Mouse (Mus musculus) kidney, adult 8-10 months (tissue): ENCODE data around the gene Nsg2.
"Not testable (repeated sequence)": the region's sequence is repeated elsewhere in the genome, so short reads cannot be mapped to it uniquely, and the experiment has no call there.

Source experiments
- DNase-seq, 2 experiments: peaks; one replicate each; pipeline ENCODE4 v3.0.0; 2022

Nsg2 gene

DNA sequence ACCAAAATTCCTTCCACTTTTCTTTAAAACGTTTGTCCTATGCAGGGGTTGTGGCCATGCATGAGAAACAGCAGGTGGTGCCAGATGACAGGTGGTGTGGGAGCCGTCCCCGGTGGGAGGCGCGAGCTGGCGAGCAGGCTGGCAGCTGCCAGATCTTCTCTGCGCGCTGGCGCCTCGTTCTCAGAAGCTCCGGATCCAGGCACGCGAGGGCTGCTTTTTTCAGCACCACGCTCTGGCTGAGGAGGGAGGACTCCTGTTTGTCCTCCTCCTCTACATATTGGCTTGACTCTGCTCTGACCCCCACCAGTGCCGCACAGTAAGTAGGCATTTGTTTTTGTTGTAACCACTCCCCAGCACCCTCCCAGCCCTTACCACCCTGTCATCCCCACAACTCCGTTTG, at the start of gene Nsg2:
Gene Nsg2, plus strand, starts transcription at position 183 of the 400 bp plus-strand sequence.
- peak; percentile 62 to 65 for DNase-seq

DNA sequence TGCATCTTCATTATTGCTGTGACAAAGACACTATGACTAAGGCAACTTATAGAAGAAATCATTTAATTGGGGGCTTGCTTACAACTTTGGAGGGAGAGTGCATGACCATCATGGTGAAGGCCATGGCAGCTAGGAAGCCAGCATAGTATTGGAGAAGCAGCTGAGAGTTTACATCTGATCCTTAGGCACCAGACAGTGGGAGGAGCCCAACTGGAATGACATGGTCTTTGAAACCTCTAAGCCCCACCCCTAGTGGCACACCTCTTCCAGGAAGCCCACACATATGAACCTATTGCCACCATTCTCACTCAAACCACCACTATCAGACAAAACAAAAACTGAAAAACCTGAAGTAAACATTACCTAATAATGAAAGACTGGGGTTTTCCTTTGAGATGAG, 40.2 kb upstream of the Nsg2 start:
- no peak for DNase-seq

GRCm38 (mm10) chr11:31963993-31964392, 36.3 kb upstream of the Nsg2 start:
- no peak for DNase-seq

GRCm38 (mm10) chr11:31965256-31966134, 34.8 kb upstream of the Nsg2 start, which contains the start of gene 4930524B15Rik:
4930524B15Rik (plus strand) TSS chr11:31965592.
- no peak for DNase-seq

- no peak for DNase-seq
These were observed 26.1 kb upstream of the Nsg2 start for GRCm38 (mm10) chr11:31974132-31974531.

DNA sequence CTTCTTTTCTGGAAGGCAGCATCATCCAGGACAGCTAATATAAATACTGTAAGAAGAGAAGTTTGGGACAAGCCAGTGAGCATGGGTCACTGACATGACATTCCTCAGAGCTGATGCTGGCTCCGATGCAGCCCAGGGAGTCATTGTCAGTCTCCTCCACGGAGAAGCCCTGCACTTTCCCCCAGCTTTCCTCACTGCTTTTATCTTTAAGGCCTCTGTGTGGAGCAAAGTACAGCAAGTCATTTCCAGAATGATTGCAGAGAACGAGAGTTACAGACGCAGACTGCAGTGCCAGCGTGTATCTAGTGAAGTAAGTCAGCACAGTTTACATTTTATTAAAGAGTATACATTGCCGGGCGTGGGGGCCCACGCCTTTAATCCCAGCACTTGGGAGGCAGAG, 25.4 kb upstream of the Nsg2 start:
- DNase-seq, result no peak

GRCm38 (mm10) chr11:31975678-31976077, 24.6 kb upstream of the Nsg2 start:
- no peak for DNase-seq

- DNase-seq, result no peak
These were observed 24.1 kb upstream of the Nsg2 start for GRCm38 (mm10) chr11:31976137-31976536.

GRCm38 (mm10) chr11:31980089-31980488, 20.2 kb upstream of the Nsg2 start:
- not testable (repeated sequence) for DNase-seq

DNA sequence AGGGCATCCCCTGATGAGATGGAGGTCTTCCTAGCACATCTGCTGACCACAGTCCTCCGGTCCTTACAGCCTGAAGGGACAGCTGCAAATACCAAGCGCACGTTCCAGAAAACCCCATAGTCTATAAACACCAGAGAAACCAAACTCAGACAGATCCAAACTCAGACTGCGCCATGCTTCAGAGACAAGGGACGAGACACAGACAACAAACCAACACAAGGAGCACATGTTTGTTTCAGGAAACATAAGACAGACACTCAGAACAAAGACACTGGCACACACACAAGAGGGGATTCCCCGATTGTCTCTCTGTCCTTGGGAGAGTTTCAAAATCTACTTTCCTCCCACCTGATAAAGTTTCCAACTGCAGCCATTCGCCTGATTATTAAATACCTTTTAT, 18.4 kb upstream of the Nsg2 start:
- DNase-seq, result no peak

GRCm38 (mm10) chr11:31982247-31982943, 17.9 kb upstream of the Nsg2 start:
- not testable (repeated sequence) for DNase-seq

DNA sequence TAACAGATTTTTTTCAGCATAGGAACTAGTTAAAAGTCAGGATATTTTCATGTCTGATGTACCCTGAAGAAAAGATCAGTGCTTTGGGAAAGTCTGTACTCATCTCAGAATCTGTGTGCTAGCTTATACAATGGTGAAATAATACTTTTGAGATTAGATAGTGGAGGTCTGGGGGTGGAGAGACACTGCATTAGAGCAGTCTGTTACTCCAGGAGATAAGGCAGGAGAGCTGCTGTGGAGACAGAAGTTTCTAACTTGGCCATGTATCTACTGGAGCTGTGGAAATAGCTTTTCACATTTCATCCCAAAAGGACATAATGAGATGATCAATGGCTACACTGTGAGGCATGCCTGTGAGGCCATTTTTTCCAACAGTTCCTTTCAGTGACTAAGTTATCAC, 17.0 kb upstream of the Nsg2 start:
- no peak for DNase-seq

GRCm38 (mm10) chr11:31984786-31985185, 15.5 kb upstream of the Nsg2 start:
- DNase-seq, result no peak

- DNase-seq, result no peak
These were observed 7.7 kb upstream of the Nsg2 start for GRCm38 (mm10) chr11:31992535-31992934.

DNA sequence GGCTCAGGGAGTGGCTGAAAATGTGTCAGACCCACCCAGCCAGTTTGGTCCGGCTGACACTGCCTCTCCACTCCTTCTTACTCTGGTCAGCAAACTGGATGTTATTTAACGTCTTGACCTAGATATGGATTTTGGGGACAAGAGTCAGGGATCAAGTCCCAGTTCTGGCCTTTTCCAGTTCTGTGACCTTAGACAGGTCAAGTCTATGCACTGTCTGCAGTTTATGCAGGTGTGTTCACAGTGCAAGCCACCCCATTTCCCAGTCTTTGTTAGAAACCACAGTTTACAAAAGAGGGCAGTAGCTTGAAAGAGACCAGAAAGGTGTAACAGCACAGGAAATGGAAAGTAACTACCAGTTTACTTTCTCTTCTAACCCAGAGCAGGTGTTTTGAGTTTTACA, 547 bp upstream of the Nsg2 start:
- no peak for DNase-seq

- peak in 1 of 2 experiments; percentile 12 for DNase-seq
These were observed 1.1 kb downstream of the Nsg2 start for GRCm38 (mm10) chr11:32001181-32001910.

GRCm38 (mm10) chr11:32002670-32003072, 2.4 kb downstream of the Nsg2 start:
- no peak for DNase-seq

GRCm38 (mm10) chr11:32008049-32008448, 7.8 kb downstream of the Nsg2 start:
- DNase-seq, result not testable (repeated sequence)

DNA sequence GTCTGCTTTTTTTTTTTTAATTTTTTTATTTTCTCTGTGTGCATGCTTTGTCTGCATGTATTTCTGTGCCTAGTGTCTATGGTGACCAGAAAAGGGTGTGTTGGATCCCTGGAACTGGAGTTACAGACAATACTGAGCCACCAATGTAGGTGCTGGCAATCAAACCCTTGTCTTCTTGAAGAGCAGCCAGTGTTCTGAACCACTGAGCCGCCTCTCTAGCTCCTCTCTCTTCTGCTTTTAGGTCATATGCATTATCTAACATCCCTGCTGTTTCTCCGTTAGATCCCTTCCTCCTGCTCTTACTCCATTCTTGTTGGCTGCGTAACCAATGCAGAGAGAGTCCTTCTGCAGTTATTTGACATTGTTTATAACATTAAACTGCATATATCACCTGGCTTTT, 8.6 kb downstream of the Nsg2 start:
- no peak for DNase-seq

DNA sequence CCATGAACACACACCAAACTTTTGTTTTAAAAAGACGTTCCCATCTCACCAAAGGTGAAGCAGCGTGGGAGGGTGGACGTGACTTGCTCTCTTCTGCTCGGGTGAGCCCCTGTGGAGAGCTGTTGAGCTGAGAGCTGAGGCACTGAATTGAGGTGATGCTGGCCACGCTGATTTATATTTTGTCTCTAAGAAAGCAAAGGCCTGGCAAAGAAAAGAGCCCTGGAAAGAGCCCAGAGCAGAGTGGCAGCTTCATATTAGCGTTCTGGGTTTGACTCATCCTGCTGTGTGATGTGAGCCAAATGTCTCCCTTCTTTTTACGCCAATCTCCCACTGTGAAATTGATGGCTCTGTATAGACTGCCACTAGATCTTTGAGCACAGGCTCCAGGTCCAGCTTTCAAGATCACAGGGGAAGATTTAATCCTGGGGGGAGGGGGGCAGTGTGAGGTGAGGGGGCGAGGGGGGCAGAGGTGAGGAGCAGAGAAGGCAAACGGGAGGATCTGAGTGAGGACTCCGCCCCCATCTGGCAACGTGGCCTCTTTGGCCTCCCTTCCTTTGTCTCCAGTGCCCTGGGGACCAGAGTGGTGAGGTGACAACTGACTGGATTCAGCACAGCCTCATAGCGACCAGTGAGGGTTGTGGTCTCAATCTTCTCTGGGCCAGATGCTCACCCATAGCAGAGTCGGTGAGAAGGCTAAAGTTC, 9.8 kb downstream of the Nsg2 start:
- DNase-seq, result no peak

DNA sequence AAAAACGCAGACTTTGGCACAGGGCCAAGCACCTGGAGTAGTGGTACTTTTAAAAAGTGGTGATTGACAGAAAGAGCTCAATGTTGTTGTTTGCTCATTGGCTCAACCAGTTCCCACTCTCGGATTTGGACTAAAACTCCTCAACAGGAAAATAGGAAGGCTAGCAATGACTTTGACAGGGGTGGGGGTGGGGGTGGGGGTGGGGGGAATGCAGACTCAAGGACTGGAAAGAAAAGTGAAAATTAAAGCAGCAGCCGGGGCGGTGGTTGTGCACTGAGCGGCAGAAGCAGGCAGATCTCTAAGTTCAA, 10.4 kb downstream of the Nsg2 start:
- peak in 1 of 2 experiments; percentile 18 for DNase-seq

- no peak for DNase-seq
These were observed 11.8 kb downstream of the Nsg2 start for GRCm38 (mm10) chr11:32011867-32012603.
